Mouse (Mus musculus) hindbrain, embryonic 15.5 days (tissue): ENCODE data around the gene Ankrd63. TPM values are rescaled to one million over a fixed set of nuclear protein-coding genes. Genes with fewer than 3 reads are reported as not detected.

ENCODE experiments used
- polyA plus RNA-seq: library from polyadenylated mRNA; unstranded; fragments of >200 nt; fragmentation: Nextera tagmentation; extraction: Ambion mirVana; gene quantifications from 2 replicates; pipeline ENCODE4 v1.2.1, GENCODE M21; 2015

Gene Ankrd63
- polyA plus RNA-seq, 1 experiment from 2014 or later, result 0.05 TPM

Other genes with a start within 250 kb of the Ankrd63 start
- gene Srp14, start 224.3 kb downstream of the Ankrd63 start, polyA plus RNA-seq, result 314 and 317 TPM in 2 replicates
- 1.7 and 3.1 TPM in 2 replicates for gene Bmf, start 154.3 kb downstream of the Ankrd63 start, polyA plus RNA-seq
- gene Bub1b, start 105.8 kb downstream of the Ankrd63 start, polyA plus RNA-seq, result 15.3 and 19.0 TPM in 2 replicates
- 46.9 and 48.6 TPM in 2 replicates for gene Pak6, start 40.7 kb downstream of the Ankrd63 start, polyA plus RNA-seq
- 0.80 and 0.96 TPM in 2 replicates for gene Plcb2, start 24.5 kb upstream of the Ankrd63 start, polyA plus RNA-seq
- gene Inafm2, start 41.8 kb upstream of the Ankrd63 start, polyA plus RNA-seq, result 18.9 and 20.6 TPM in 2 replicates
- 1.0 and 1.5 TPM in 2 replicates for gene Ccdc9b, start 58.7 kb upstream of the Ankrd63 start, polyA plus RNA-seq
- not detected in 2 replicates for gene Phgr1, start 68.8 kb upstream of the Ankrd63 start, polyA plus RNA-seq
- 71.6 and 73.5 TPM in 2 replicates for gene Disp2, start 75.8 kb upstream of the Ankrd63 start, polyA plus RNA-seq
- gene Knstrn, start 110.0 kb upstream of the Ankrd63 start, polyA plus RNA-seq, result 23.0 and 35.1 TPM in 2 replicates
- 45.4 and 51.8 TPM in 2 replicates for gene Ivd, start 158.0 kb upstream of the Ankrd63 start, polyA plus RNA-seq
- 8.0 and 8.9 TPM in 2 replicates for gene Bahd1, start 196.4 kb upstream of the Ankrd63 start, polyA plus RNA-seq
- gene Chst14, start 222.5 kb upstream of the Ankrd63 start, polyA plus RNA-seq, result 6.2 and 6.9 TPM in 2 replicates